Mouse (Mus musculus) thymus, adult 2 months (tissue): ENCODE measurements around the gene Polr2b.

Source experiments
- CTCF ChIP-seq: fragments of 200-500 bp; IDR thresholded peaks from 2 replicates; pipeline ENCODE4 v1.5.1; 2012; ENCODE audit warnings: mild to moderate bottlenecking, control low read depth, low read length, moderate library complexity, borderline replicate concordance; ENCODE audit not compliant: control insufficient read depth, poor library complexity, insufficient read depth; ENCODE audit errors: extremely low read depth
- POLR2A ChIP-seq: fragments of 200-500 bp; IDR thresholded peaks from 2 replicates; pipeline ENCODE4 v1.6.1; 2012; ENCODE audit warnings: mild to moderate bottlenecking, low read length, control low read depth, moderate library complexity; ENCODE audit not compliant: control insufficient read depth, poor library complexity, insufficient read depth; ENCODE audit errors: extremely low read depth

DNA sequence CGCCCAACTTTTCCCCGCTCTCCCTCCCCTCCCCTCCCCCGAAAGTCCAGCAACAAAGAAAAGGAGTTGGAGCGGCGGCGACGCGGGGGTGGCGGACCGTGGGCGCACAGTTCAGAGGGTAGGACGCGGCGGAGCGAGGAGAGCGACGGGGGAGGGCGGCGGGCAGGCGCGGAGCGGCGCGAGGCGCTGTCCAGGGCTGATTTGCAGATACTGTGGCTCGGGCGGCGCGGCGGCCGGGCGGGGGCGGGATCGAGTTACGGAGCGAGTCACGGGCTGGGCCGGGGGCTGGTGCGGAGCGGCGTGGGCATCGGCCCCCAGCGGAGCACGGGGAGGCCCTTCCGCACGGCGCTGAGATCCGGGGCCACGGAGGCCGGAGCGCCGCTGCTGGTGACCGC lies 44.3 kb upstream of the Polr2b start:
- no peak for TF ChIP-seq CTCF
- TF ChIP-seq POLR2A = no peak
